Mouse (Mus musculus) skeletal muscle tissue, adult 2 months (tissue): ENCODE data around the gene Gm3636.
"Not testable (repeated sequence)": the region's sequence is repeated elsewhere in the genome, so short reads cannot be mapped to it uniquely, and the experiment has no call there.

ENCODE experiments used
- DNase-seq: peaks from one replicate; pipeline ENCODE4 v3.0.0-alpha.2; 2012; ENCODE audit warnings: low read depth, low spot score

The Gm3636 gene

GRCm38 (mm10) chr14:6742232-6742631, at the start of gene Gm3636:
TSS of gene Gm3636 (minus strand) at chr14:6742332.
- not testable (repeated sequence) for DNase-seq

GRCm38 (mm10) chr14:6774311-6774710, 32.2 kb upstream of the Gm3636 start, which contains the start of gene Gm8362:
TSS of gene Gm8362 (minus strand) at chr14:6774411.
- not testable (repeated sequence) for DNase-seq

DNA sequence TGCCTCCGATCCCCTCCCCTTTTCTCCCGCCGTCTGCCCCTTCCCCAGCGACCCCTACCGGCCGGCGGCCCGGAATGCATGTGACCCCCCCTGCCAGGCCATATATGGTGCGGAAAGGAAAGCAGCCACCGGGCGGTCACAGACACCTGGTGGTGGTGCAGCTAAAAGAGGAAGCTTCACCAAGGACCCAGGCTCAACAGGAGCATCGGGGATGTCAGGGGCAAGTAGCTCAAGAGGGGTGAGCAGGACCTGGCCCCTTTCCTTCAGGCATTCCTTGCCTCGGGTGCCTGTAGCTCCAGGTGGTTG, 15.1 kb upstream of the Gm3636 start:
- DNase-seq, result not testable (repeated sequence)

DNA sequence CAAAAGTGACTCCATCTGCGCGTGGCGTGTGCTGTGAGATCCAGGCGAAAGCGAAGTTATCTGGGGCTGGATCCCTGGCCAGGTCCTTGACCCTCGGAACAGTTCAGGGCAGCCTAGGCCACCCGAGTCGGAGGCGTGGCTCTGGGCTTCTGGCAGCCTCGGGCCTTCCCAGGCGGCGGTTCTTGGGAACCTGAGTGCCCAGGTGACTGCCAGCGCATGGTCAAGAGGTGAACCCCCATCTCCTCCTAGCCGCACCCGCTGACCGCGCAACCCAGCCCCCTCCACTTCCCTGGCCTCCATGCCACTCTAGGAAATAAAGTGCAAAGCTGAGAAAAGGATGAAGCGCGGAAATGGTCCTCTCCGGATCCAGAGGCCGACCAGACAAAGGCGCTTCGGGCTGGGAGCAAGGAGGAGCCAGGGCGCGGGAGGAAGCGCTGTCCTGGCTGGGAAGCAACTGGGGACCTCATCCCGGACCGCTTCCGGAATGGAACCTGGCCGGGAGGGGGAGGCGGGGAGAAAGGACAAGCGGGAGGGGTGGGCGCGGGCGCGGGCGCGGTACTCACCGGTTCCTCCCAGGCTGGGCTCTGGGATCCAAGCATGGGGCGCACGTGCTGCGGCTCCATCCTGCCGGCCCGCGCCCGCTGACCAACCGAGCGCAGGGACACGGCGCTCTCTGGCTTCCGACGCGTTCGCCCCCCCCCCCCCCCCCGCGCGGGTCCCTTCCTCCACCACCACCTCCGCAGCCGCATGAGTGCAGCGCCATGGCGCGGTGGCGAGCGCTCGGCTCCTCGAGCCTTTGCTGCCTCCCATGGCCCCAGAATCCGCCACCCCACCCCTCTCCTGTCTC, 14.5 kb upstream of the Gm3636 start:
- DNase-seq, result not testable (repeated sequence)

DNA sequence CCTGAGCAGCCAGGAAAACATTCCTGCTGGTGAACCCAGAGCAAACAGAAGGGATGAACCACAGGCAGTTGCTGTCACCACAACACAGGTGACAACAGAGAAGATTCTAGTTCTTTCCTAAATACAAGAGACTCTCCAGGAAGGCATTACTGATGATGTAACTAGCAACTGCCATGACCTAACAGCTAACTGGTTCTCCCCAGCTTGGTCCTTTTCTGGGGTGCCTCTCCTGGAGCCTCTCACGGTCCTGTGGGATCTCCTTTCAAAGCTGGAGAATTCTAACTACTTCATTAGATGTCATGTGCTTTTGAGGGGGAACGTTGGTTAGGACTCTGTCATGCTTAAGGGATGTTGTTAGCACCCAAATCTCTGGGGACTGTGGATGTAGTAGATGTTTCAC, 22.0 kb downstream of the Gm3636 start, which contains the start of gene Gm8050:
Gene Gm8050, minus strand, starts transcription at position 101 of the 400 bp plus-strand sequence.
- DNase-seq, result not testable (repeated sequence)
